Mouse (Mus musculus) lung, postnatal 0 days (tissue): ENCODE data around the gene Gm11009. TPM values are rescaled to one million over a fixed set of nuclear protein-coding genes. Genes with fewer than 3 reads are reported as not detected.
"Not testable (repeated sequence)": the region's sequence is repeated elsewhere in the genome, so short reads cannot be mapped to it uniquely, and the experiment has no call there.

Experiments
- ATAC-seq: fragments of 200-750 bp; cut with Nextera tagmentation; 2 replicates; pipeline ENCODE4 v1.8.0; 2017; ENCODE audit warnings: moderate library complexity
- DNase-seq: peaks from one replicate; pipeline ENCODE4 v3.0.0-alpha.2; 2016; ENCODE audit warnings: low spot score
- H3K27ac ChIP-seq: fragments of 300-500 bp; sonication (generic); 2 replicates; pipeline ENCODE4 v1.5.1; 2014; ENCODE audit warnings: antibody characterized with exemption, mild to moderate bottlenecking, low read length, mixed read lengths
- H3K27me3 ChIP-seq: fragments of 300-500 bp; sonication (generic); replicated peaks from 2 replicates; pipeline ENCODE4 v1.6.1; 2014; ENCODE audit warnings: low read length, mixed read lengths; ENCODE audit not compliant: insufficient read depth
- H3K36me3 ChIP-seq: fragments of 300-500 bp; sonication (generic); 2 replicates; pipeline ENCODE4 v1.6.1; 2014; ENCODE audit warnings: low read length, mixed read lengths; ENCODE audit not compliant: insufficient read depth
- H3K4me1 ChIP-seq: fragments of 300-500 bp; sonication (generic); 2 replicates; pipeline ENCODE4 v1.6.1; 2014; ENCODE audit warnings: antibody characterized with exemption, low read depth, low read length, mixed read lengths; ENCODE audit not compliant: insufficient read depth
- H3K4me2 ChIP-seq: fragments of 300-500 bp; sonication (generic); replicated peaks from 2 replicates; pipeline ENCODE4 v1.6.1; 2014; ENCODE audit warnings: low read depth, mild to moderate bottlenecking, low read length, moderate library complexity, mixed read lengths
- H3K4me3 ChIP-seq: fragments of 300-500 bp; sonication (generic); 2 replicates; pipeline ENCODE4 v1.5.1; 2014; ENCODE audit warnings: low read depth, low read length
- H3K9ac ChIP-seq: fragments of 300-500 bp; sonication (generic); replicated peaks from 2 replicates; pipeline ENCODE4 v1.6.1; 2014; ENCODE audit warnings: low read depth, mild to moderate bottlenecking
- H3K9me3 ChIP-seq: fragments of 300-500 bp; sonication (generic); 2 replicates; pipeline ENCODE4 v1.6.1; 2016; ENCODE audit warnings: low read length, mixed read lengths
- WGBS: fragments of 180-500 bp; shearing (Covaris S2); extraction: QIAGEN DNeasy Blood & Tissue Kit; methylation state at CpG from one replicate; pipeline ENCODE4 v1.1.7; 2014; 5-methylcytosine and 5-hydroxymethylcytosine counted together
- polyA plus RNA-seq: library from polyadenylated mRNA; unstranded; fragments of >200 nt; fragmentation: Nextera tagmentation; extraction: Ambion mirVana; gene quantifications from 2 replicates; pipeline ENCODE4 v1.2.1, GENCODE M21; 2015

The Gm11009 gene
- polyA plus RNA-seq: not detected in 2 replicates

DNA sequence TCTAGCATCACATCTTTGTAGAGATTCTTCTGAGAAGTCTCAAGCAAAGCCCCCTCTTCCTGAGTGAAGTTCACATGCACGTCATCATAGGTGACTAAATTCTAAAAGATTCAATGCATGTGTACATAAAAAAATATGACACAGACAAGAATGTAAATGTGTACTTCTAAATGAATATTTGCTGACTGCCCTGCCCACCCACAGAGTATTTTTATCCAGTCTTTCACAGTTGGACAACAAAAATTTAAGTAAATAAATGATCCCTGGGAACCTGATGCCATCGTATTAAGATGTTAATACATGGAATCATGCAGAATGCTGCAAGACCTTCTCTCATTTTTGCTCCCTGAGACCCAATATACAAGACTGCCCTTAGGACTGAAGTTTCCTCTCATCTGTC is at the start of gene Gm11009:
TSS of gene Gm11009 (minus strand) at position 101 of the 400 bp plus-strand sequence.
- H3K4me1 ChIP-seq, H3K4me2 ChIP-seq, H3K27me3 ChIP-seq, H3K36me3 ChIP-seq, H3K9ac ChIP-seq, H3K9me3 ChIP-seq, H3K4me3 ChIP-seq, H3K27ac ChIP-seq, ATAC-seq, DNase-seq: not testable (repeated sequence)
- no CpG with 5 or more reads among the region's 2 CpGs for whole genome bisulfite sequencing

Other genes starting within 250 kb of the Gm11009 start
- 0.53 and 0.56 TPM in 2 replicates for gene Gm2004, start 169.7 kb downstream of the Gm11009 start, polyA plus RNA-seq
- 6.9 and 11.3 TPM in 2 replicates for gene 2210418O10Rik, start 92.9 kb downstream of the Gm11009 start, polyA plus RNA-seq
- 8.7 and 8.8 TPM in 2 replicates for gene Gm14435, start 104.1 kb upstream of the Gm11009 start, polyA plus RNA-seq
- 9.1 and 10.9 TPM in 2 replicates for gene Gm14434, start 167.3 kb upstream of the Gm11009 start, polyA plus RNA-seq
- not detected in 2 replicates for gene Zfp967, start 201.6 kb upstream of the Gm11009 start, polyA plus RNA-seq